Mouse (Mus musculus) kidney, postnatal 0 days (tissue): ENCODE measurements around the gene Pex12. TPM values are rescaled to one million over a fixed set of nuclear protein-coding genes. Genes with fewer than 3 reads are reported as not detected.
"Not testable (repeated sequence)": the region's sequence is repeated elsewhere in the genome, so short reads cannot be mapped to it uniquely, and the experiment has no call there.

Experiments used
- ATAC-seq: fragments of 200-750 bp; cut with Nextera tagmentation; replicated peaks from 2 replicates; pipeline ENCODE4 v1.8.0; 2017; ENCODE audit warnings: low read depth, moderate number of reproducible peaks, moderate TSS enrichment, moderate library complexity; ENCODE audit not compliant: low FRiP score
- DNase-seq: peaks from one replicate; pipeline ENCODE4 v3.0.0-alpha.2; 2016; ENCODE audit warnings: low spot score
- H3K27ac ChIP-seq: fragments of 300-500 bp; sonication (generic); 2 replicates; pipeline ENCODE4 v1.5.1; 2014; ENCODE audit warnings: mild to moderate bottlenecking
- H3K27me3 ChIP-seq: fragments of 300-500 bp; sonication (generic); 2 replicates; pipeline ENCODE4 v1.6.1; 2014; ENCODE audit warnings: low read length, mixed read lengths; ENCODE audit not compliant: insufficient read depth
- H3K36me3 ChIP-seq: fragments of 300-500 bp; sonication (generic); 2 replicates; pipeline ENCODE4 v1.6.1; 2014; ENCODE audit warnings: low read length, mixed read lengths; ENCODE audit not compliant: insufficient read depth
- H3K4me1 ChIP-seq: fragments of 300-500 bp; sonication (generic); replicated peaks from 2 replicates; pipeline ENCODE4 v1.6.1; 2014; ENCODE audit warnings: antibody characterized with exemption, low read length, mixed read lengths; ENCODE audit not compliant: insufficient read depth
- H3K4me2 ChIP-seq: fragments of 300-500 bp; sonication (generic); 2 replicates; pipeline ENCODE4 v1.6.1; 2014; ENCODE audit warnings: mild to moderate bottlenecking, low read length, moderate library complexity, mixed read lengths
- H3K4me3 ChIP-seq: fragments of 300-500 bp; sonication (generic); replicated peaks from 2 replicates; pipeline ENCODE4 v1.5.1; 2014; ENCODE audit warnings: low read depth, low read length
- H3K9ac ChIP-seq: fragments of 300-500 bp; sonication (generic); 2 replicates; pipeline ENCODE4 v1.6.1; 2014; ENCODE audit warnings: low read depth, low read length
- H3K9me3 ChIP-seq: fragments of 300-500 bp; sonication (generic); replicated peaks from 2 replicates; pipeline ENCODE4 v1.6.1; 2016; ENCODE audit warnings: low read length, inconsistent platforms, mixed read lengths
- CTCF ChIP-seq: IDR thresholded peaks from 2 replicates; pipeline ENCODE4 v1.5.1; 2016; ENCODE audit warnings: antibody characterized with exemption, low read depth, mild to moderate bottlenecking, moderate library complexity
- WGBS: fragments of 180-500 bp; shearing (Covaris S2); extraction: QIAGEN DNeasy Blood & Tissue Kit; methylation state at CpG from one replicate; pipeline ENCODE4 v1.1.7; 2014; 5-methylcytosine and 5-hydroxymethylcytosine counted together
- polyA plus RNA-seq: library from polyadenylated mRNA; unstranded; fragments of >200 nt; fragmentation: Nextera tagmentation; extraction: Ambion mirVana; gene quantifications from 2 replicates; pipeline ENCODE4 v1.2.1, GENCODE M21; 2015

The Pex12 gene
- polyA plus RNA-seq, 1 experiment from 2014 or later, result 12.2 TPM

DNA sequence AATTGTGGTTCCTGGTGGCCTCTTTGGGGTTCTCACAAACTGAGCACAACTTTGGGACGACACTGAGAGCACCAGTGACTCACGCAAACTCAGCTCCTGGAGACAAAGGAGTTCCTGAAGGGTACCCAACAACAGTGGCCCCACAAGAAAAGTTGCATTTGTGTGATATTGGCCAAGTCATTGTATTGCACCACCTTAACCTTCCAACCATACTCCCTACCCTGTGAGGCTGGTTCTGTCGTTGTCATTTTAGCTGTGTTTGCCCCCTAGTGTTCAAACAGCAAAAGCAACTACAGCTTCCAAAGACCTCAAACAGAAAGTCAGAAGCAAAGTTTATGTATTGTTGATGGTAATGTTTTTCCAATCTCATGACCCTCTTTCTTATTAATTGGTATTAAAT lies 39.2 kb downstream of the Pex12 start:
- no peaks in the 10 kb centered on the region for H3K9me3 ChIP-seq

DNA sequence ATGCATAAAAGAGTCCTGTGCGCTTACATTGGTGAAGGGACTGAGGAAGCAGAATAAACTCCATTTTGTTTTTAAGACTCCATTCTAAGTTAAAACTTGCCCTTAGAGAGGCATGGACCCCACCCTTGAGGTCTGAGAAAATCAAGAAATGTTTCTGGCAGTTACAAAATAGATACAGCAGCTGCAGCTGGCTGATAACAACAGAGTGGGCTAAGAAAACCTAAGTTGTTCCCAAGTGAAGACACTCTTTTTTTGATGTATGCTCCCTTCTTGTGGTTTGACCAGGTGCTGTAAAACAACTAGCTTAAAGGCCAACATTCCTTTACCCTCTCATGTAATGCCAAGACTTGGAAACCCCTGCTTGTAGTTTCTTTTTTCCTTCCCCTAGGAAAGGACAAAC lies 39.7 kb downstream of the Pex12 start:
- no peak for DNase-seq
- H3K4me1 ChIP-seq, result no peaks in the 10 kb centered on the region
- TF ChIP-seq CTCF, result no peak
- no peak overlapping the region for H3K27ac ChIP-seq
- no peak overlapping the region for H3K4me2 ChIP-seq
- H3K36me3 ChIP-seq, result no peaks in the 10 kb centered on the region
- no peak overlapping the region for H3K4me3 ChIP-seq
- 100% methylated on average over 1 of the region's 1 CpGs for WGBS
- ATAC-seq, result no peak
- no peaks in the 10 kb centered on the region for H3K9me3 ChIP-seq
- no peaks in the 10 kb centered on the region for H3K27me3 ChIP-seq
- no peak overlapping the region for H3K9ac ChIP-seq

More for the DNA sequence above, 39.2 kb downstream of the Pex12 start:
- DNase-seq, result peak; percentile 42
- Histone ChIP-seq H3K4me3 (no peak overlapping the region), H3K4me1 (no peaks in the 10 kb centered on the region), H3K27ac (no peak overlapping the region), H3K36me3 (no peaks in the 10 kb centered on the region), H3K4me2 (no peak overlapping the region), H3K9ac (no peak overlapping the region), H3K27me3 (no peaks in the 10 kb centered on the region)
- ATAC-seq, result no peak
- peak; percentile 76 for TF ChIP-seq CTCF
- 58% methylated on average over 3 of the region's 3 CpGs for WGBS

GRCm38 (mm10) chr11:83257211-83257610 lies 45.2 kb downstream of the Pex12 start:
- not testable (repeated sequence) for H3K4me3 ChIP-seq, H3K4me1 ChIP-seq, H3K36me3 ChIP-seq, H3K9ac ChIP-seq, H3K9me3 ChIP-seq, DNase-seq, H3K4me2 ChIP-seq, H3K27me3 ChIP-seq, H3K27ac ChIP-seq, ATAC-seq
- 42% methylated on average over 5 of the region's 5 CpGs for WGBS

Other genes starting within 250 kb of the Pex12 start
- 12.7 and 16.3 TPM in 2 replicates for gene Slfn2, start 237.5 kb downstream of the Pex12 start, polyA plus RNA-seq
- gene Slfn1, start 185.7 kb downstream of the Pex12 start, polyA plus RNA-seq, result 0.66 and 0.91 TPM in 2 replicates
- gene Slfn4, start 127.4 kb downstream of the Pex12 start, polyA plus RNA-seq, result 0.29 and 0.36 TPM in 2 replicates
- gene Slfn3, start 111.3 kb downstream of the Pex12 start, polyA plus RNA-seq, result 1.8 and 2.3 TPM in 2 replicates
- 0.08 TPM in 1 of 2 replicates, not detected in the other for gene Slfn14, start 15.9 kb downstream of the Pex12 start, polyA plus RNA-seq
- gene Ap2b1, start 3.6 kb downstream of the Pex12 start, polyA plus RNA-seq, result 42.4 and 45.1 TPM in 2 replicates
- 0.38 and 0.49 TPM in 2 replicates for gene Rasl10b, start 106.6 kb upstream of the Pex12 start, polyA plus RNA-seq
- not detected in 2 replicates for gene Gas2l2, start 126.9 kb upstream of the Pex12 start, polyA plus RNA-seq
- 0.22 TPM in 1 of 2 replicates, not detected in the other for gene 1700020L24Rik, start 135.1 kb upstream of the Pex12 start, polyA plus RNA-seq
- gene Mmp28, start 160.5 kb upstream of the Pex12 start, polyA plus RNA-seq, result 1.9 and 2.2 TPM in 2 replicates
- gene Taf15, start 170.5 kb upstream of the Pex12 start, polyA plus RNA-seq, result 5.7 and 6.7 TPM in 2 replicates
- gene Heatr9, start 219.6 kb upstream of the Pex12 start, polyA plus RNA-seq, result not detected in 2 replicates
- gene Ccl5, start 227.9 kb upstream of the Pex12 start, polyA plus RNA-seq, result 0.47 and 0.79 TPM in 2 replicates